Mouse (Mus musculus): ENCODE measurements around the gene Il21.

Il21 gene

GRCm38 (mm10) chr3:37198302-37198701 is 34.1 kb downstream of the Il21 start:
- no peak for DNase-seq (ENCODE audit: extremely low read depth, low read depth)

DNA sequence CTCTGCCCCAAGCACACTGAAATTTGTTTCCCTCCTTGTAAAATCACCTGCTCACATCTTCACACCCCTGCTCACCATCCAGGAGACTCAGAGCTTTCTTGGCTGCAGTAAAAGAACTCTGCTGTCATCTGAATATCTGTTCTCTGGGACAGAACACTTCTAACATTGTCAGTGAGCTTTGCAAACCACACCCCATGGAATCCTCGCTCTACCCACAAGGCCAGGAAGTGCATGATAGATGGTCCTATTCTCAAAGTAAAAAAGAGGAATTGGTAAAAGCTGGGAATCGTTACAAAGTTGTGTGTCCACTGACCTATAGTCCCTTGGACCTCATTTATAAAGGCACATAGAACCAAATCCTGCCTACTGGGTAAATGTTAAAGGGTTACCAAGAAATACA is 40.5 kb downstream of the Il21 start:
- DNase-seq (ENCODE audit: extremely low read depth, low read depth) = no peak

DNA sequence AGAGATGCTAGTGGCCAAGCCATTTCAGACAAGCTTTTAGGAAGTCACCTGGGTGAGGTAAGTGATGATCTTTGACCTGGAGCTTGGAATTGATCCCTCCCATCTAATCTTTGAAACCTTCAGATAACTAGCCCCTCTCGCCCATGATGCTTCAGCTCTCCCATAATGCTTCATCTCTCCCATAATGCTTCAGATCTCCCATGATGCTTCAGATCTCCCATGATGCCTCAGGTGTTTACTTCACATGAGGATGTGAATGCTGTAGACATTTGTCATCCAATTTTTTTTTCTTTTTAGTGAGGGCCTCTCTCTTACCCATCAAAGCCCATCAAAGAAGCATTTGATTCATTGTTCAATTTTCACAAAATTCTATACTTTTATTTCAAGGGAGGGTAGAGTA is 46.9 kb downstream of the Il21 start:
- no peak for DNase-seq (ENCODE audit: extremely low read depth, low read depth)

GRCm38 (mm10) chr3:37182415-37183269 is 49.8 kb downstream of the Il21 start:
- DNase-seq (ENCODE audit: extremely low read depth, low read depth) = no peak

GRCm38 (mm10) chr3:37181041-37181440 is 51.4 kb downstream of the Il21 start:
- no peak for DNase-seq (ENCODE audit: extremely low read depth, low read depth)

DNA sequence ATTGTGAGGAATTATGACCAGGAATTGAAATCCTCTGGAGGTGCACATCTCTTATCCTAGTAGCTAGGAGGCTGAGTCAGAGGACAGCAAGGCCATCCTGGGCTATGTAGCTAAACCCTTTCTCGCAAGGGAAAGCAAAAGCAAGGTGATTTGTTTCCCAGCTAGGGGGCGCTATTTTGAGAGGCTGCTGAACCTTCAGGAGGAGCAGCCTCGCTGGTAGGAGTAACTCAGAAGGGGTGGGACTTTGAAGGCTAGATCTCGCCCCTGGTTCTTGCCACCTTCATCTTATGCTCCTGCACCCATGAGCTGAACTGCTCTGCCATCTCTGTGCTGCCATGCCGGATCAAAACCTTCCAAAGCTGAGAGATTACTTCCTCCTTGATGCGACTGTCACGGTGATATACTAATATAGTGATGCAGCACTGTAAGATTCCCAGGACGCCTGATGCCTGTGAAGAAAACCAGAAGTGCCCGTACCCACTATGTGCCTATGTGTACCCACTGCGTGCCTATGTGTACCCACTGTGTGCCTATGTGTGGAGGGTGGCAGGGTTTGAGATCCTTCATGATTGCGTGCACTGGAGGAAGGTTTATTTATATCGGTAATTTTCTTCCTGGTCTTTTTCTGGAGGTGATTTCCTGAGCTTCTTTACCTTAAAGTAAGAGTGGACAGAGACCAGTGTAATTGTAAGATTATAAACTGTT is 52.2 kb downstream of the Il21 start:
- DNase-seq (ENCODE audit: extremely low read depth, low read depth) = peak; percentile 39

DNA sequence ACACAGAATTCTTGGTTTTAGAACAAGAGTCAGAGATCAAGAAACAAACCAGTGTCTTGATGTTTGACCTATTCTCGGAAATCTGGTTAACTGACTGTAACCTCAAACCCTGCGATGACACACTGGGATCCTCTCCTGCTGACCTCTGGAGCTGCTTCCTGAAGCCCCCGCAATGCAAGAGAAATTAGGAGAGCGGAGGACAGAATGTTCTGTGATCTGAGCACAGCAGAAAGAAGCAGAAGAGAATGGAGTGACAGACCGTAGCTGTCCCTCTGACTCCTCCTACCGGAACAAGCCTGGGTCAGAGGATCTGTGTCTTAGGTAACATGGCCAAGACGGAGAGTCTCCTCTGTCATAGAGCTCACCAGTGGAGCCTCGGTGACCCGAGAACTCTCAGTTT is 53.0 kb downstream of the Il21 start:
- DNase-seq (ENCODE audit: extremely low read depth, low read depth) = no peak

DNA sequence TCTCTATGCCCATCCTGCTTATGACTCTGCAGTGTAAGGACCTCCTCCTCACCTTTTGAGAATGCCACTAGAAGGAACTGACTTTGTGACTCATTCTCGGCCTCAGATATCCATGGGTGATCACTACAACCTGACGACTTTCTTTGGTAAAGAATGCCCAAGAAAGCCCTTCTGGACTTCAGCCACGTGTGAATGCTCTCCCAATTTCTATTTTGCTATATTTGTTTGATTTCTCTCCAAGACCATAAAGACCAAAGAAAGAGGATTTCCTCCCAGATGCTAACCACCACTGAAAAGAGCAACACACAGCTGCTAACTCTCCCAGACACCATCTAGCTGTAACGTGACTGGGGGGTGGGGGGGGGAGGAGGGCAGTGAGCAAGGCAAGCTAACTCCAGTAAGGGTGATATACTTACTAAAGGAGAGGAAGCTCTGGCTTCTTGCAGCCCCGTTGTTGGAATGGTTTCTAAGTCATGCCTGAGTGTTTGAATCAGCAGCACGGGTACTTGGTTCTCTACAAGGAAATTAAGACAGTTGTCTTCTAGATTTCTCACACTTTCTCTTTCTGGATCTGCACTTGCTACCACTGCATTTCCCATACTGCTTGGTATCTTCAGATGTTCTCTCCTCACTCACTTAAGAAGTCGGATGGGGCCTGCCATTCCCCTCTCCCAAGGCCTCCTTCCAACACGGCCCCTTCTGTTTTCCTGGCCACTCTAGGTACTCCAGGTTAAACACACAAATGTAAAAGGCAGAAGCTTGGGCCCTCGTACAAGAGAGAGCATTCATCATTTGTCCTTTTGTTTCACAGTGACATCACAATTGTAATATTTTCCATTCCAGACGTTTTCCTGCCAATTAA is 57.5 kb downstream of the Il21 start:
- no peak for DNase-seq (ENCODE audit: extremely low read depth, low read depth)

GRCm38 (mm10) chr3:37173285-37173684 is 59.2 kb downstream of the Il21 start:
- peak; percentile 34 for DNase-seq (ENCODE audit: extremely low read depth, low read depth)

Data from MEL-GATA-1-ER (cell line).